Mouse (Mus musculus): ENCODE measurements at regions not wholly inside any gene's neighbourhood (a gene's known extent, or its start where the extent isn't known, plus 50 kb on each side); places are given as distances from the start of the nearest gene placed in this dataset.

GRCm38 (mm10) chr15:87353886-87354285 is 190.2 kb upstream of the Fam19a5 start:
- DNase-seq (ENCODE audit: low spot score in 2 of 2), result no peak

GRCm38 (mm10) chr15:87360457-87360856 is 183.6 kb upstream of the Fam19a5 start:
- no peak for DNase-seq (ENCODE audit: low spot score in 2 of 2)

- no peak for DNase-seq (ENCODE audit: low spot score in 2 of 2)
Observed at GRCm38 (mm10) chr15:87365712-87366361, 178.3 kb upstream of the Fam19a5 start.

GRCm38 (mm10) chr15:87367381-87367780 is 176.7 kb upstream of the Fam19a5 start:
- no peak for DNase-seq (ENCODE audit: low spot score in 2 of 2)

GRCm38 (mm10) chr15:87369381-87369780 is 174.7 kb upstream of the Fam19a5 start:
- no peak for DNase-seq (ENCODE audit: low spot score in 2 of 2)

- no peak for DNase-seq (ENCODE audit: low spot score in 2 of 2)
Observed at GRCm38 (mm10) chr15:87369836-87370235, 174.3 kb upstream of the Fam19a5 start.

GRCm38 (mm10) chr15:87370761-87371160 is 173.3 kb upstream of the Fam19a5 start:
- DNase-seq (ENCODE audit: low spot score in 2 of 2), result no peak

GRCm38 (mm10) chr15:87374670-87375069 is 169.4 kb upstream of the Fam19a5 start:
- DNase-seq (ENCODE audit: low spot score in 2 of 2), result no peak

- no peak for DNase-seq (ENCODE audit: low spot score in 2 of 2)
Observed at GRCm38 (mm10) chr15:87375596-87376194, 168.4 kb upstream of the Fam19a5 start.

- no peak for DNase-seq (ENCODE audit: low spot score in 2 of 2)
Observed at GRCm38 (mm10) chr15:87383551-87384265, 160.4 kb upstream of the Fam19a5 start.

- DNase-seq (ENCODE audit: low spot score in 2 of 2), result no peak
Observed at GRCm38 (mm10) chr15:87384279-87385066, 159.6 kb upstream of the Fam19a5 start.

- DNase-seq (ENCODE audit: low spot score in 2 of 2), result no peak
Observed at GRCm38 (mm10) chr15:87386513-87386983, 157.6 kb upstream of the Fam19a5 start.

- no peak for DNase-seq (ENCODE audit: low spot score in 2 of 2)
Observed at GRCm38 (mm10) chr15:87391395-87391794, 152.7 kb upstream of the Fam19a5 start.

- DNase-seq (ENCODE audit: low spot score in 2 of 2), result no peak
Observed at GRCm38 (mm10) chr15:87398396-87398795, 145.7 kb upstream of the Fam19a5 start.

- no peak for DNase-seq (ENCODE audit: low spot score in 2 of 2)
Observed at GRCm38 (mm10) chr15:87405689-87406088, 138.4 kb upstream of the Fam19a5 start.

- DNase-seq (ENCODE audit: low spot score in 2 of 2), result no peak
Observed at GRCm38 (mm10) chr15:87411978-87412377, 132.1 kb upstream of the Fam19a5 start.

- no peak for DNase-seq (ENCODE audit: low spot score in 2 of 2)
Observed at GRCm38 (mm10) chr15:87415996-87416395, 128.1 kb upstream of the Fam19a5 start.

- DNase-seq (ENCODE audit: low spot score in 2 of 2), result no peak
Observed at GRCm38 (mm10) chr15:87421743-87422142, 122.4 kb upstream of the Fam19a5 start.

GRCm38 (mm10) chr15:87433306-87433705 is 110.8 kb upstream of the Fam19a5 start:
- DNase-seq (ENCODE audit: low spot score in 2 of 2), result no peak

- no peak for DNase-seq (ENCODE audit: low spot score in 2 of 2)
Observed at GRCm38 (mm10) chr15:87433901-87434300, 110.2 kb upstream of the Fam19a5 start.

GRCm38 (mm10) chr15:87435566-87435965 is 108.5 kb upstream of the Fam19a5 start:
- DNase-seq (ENCODE audit: low spot score in 2 of 2), result no peak

Measured in adrenal gland, postnatal 4 days (tissue).